Mouse (Mus musculus): ENCODE data around the gene Gosr2. TPM values are rescaled to one million over a fixed set of nuclear protein-coding genes. Genes with fewer than 3 reads are reported as not detected.
A peak's percentile ranks its signal among the peaks of the same experiment; 100 is the strongest.

Gene Gosr2
- polyA plus RNA-seq, 1 experiment from 2014 or later: 95.6 TPM

- 77% methylated on average over 10 of the region's 10 CpGs for WGBS
- Histone ChIP-seq H3K4me1 (peaks cover 24% of the 10 kb centered on the region), H3K27ac (replicated peaks) (no peak overlapping the region)
Measured at GRCm38 (mm10) chr11:103653359-103653965, 44.2 kb downstream of the Gosr2 start.

GRCm38 (mm10) chr11:103651426-103651825, 46.3 kb downstream of the Gosr2 start:
- DNase-seq (ENCODE audit: low spot score): no peak
- H3K27ac ChIP-seq (replicated peaks): no peak overlapping the region
- H3K4me3 ChIP-seq: no peak overlapping the region
- WGBS: 79% methylated on average over 6 of the region's 6 CpGs
- H3K27me3 ChIP-seq (ENCODE audit: low read depth, poor library complexity, severe bottlenecking): peaks cover 94% of the 10 kb centered on the region
- H3K36me3 ChIP-seq: no peaks in the 10 kb centered on the region
- peaks cover 30% of the 10 kb centered on the region for H3K4me1 ChIP-seq
- H3K9me3 ChIP-seq (replicated peaks): no peaks in the 10 kb centered on the region

More at GRCm38 (mm10) chr11:103653359-103653965, 44.2 kb downstream of the Gosr2 start:
- Histone ChIP-seq H3K36me3 (no peaks in the 10 kb centered on the region), H3K9me3 (replicated peaks) (no peaks in the 10 kb centered on the region), H3K27me3 (ENCODE audit: low read depth, poor library complexity, severe bottlenecking) (peaks cover 74% of the 10 kb centered on the region), H3K4me3 (no peak overlapping the region)
- no peak for DNase-seq (ENCODE audit: low spot score)

- H3K27me3 ChIP-seq (ENCODE audit: low read depth, poor library complexity, severe bottlenecking): peaks cover 88% of the 10 kb centered on the region
- WGBS: under 1% methylated on average over 37 of the region's 37 CpGs
- peak; percentile 37 for DNase-seq (ENCODE audit: low spot score)
- peaks cover 23% of the 10 kb centered on the region for H3K4me1 ChIP-seq
- H3K9me3 ChIP-seq (replicated peaks): no peaks in the 10 kb centered on the region
- H3K4me3 ChIP-seq: peak overlapping the region; percentile 49
- no peaks in the 10 kb centered on the region for H3K36me3 ChIP-seq
- no peak overlapping the region for H3K27ac ChIP-seq (replicated peaks)
Measured at GRCm38 (mm10) chr11:103649983-103650493, 47.7 kb downstream of the Gosr2 start.

GRCm38 (mm10) chr11:103649301-103649982, 48.3 kb downstream of the Gosr2 start, which contains the start of gene Rprml:
Rprml (plus strand) TSS chr11:103649570.
- Histone ChIP-seq H3K36me3 (no peaks in the 10 kb centered on the region), H3K4me3 (peak within 1 kb of the TSS; percentile 49), H3K9me3 (replicated peaks) (peaks cover 1% of the 10 kb centered on the region; the same call in 1 of the 2 replicates), H3K27me3 (ENCODE audit: low read depth, poor library complexity, severe bottlenecking) (peaks cover 82% of the 10 kb centered on the region), H3K4me1 (peaks cover 23% of the 10 kb centered on the region), H3K27ac (replicated peaks) (no peak within 1 kb of the TSS)
- 1% methylated on average over 71 of the region's 71 CpGs for WGBS
- DNase-seq (ENCODE audit: low spot score): peak; percentile 27

- H3K4me1 ChIP-seq: peaks cover 23% of the 10 kb centered on the region
- no peak overlapping the region for H3K4me3 ChIP-seq
- no peak overlapping the region for H3K27ac ChIP-seq (replicated peaks)
- 22% methylated on average over 7 of the region's 7 CpGs for WGBS
- peaks cover 74% of the 10 kb centered on the region for H3K27me3 ChIP-seq (ENCODE audit: low read depth, poor library complexity, severe bottlenecking)
- peaks cover 3% of the 10 kb centered on the region; the same call in 1 of the 2 replicates for H3K9me3 ChIP-seq (replicated peaks)
- no peaks in the 10 kb centered on the region for H3K36me3 ChIP-seq
- DNase-seq (ENCODE audit: low spot score): no peak
Measured at GRCm38 (mm10) chr11:103648656-103649055, 49.0 kb downstream of the Gosr2 start.

GRCm38 (mm10) chr11:103647921-103648620, 49.6 kb downstream of the Gosr2 start:
- Histone ChIP-seq H3K27ac (replicated peaks) (no peak overlapping the region), H3K36me3 (no peaks in the 10 kb centered on the region), H3K4me3 (no peak overlapping the region), H3K27me3 (ENCODE audit: low read depth, poor library complexity, severe bottlenecking) (peaks cover 69% of the 10 kb centered on the region), H3K9me3 (replicated peaks) (peaks cover 3% of the 10 kb centered on the region; the same call in 1 of the 2 replicates), H3K4me1 (peaks cover 23% of the 10 kb centered on the region)
- DNase-seq (ENCODE audit: low spot score): no peak
- 10% methylated on average over 11 of the region's 11 CpGs for WGBS

- 84% methylated on average over 6 of the region's 6 CpGs for WGBS
- DNase-seq (ENCODE audit: low spot score): no peak
- H3K27me3 ChIP-seq (ENCODE audit: low read depth, poor library complexity, severe bottlenecking): peaks cover 61% of the 10 kb centered on the region
- no peak overlapping the region for H3K4me3 ChIP-seq
- H3K4me1 ChIP-seq: peaks cover 23% of the 10 kb centered on the region
- no peaks in the 10 kb centered on the region for H3K36me3 ChIP-seq
- no peak overlapping the region for H3K27ac ChIP-seq (replicated peaks)
- peaks cover 3% of the 10 kb centered on the region; the same call in 1 of the 2 replicates for H3K9me3 ChIP-seq (replicated peaks)
Measured at GRCm38 (mm10) chr11:103646301-103646700, 51.4 kb downstream of the Gosr2 start.

GRCm38 (mm10) chr11:103645731-103646130, 52.0 kb downstream of the Gosr2 start:
- 83% methylated on average over 8 of the region's 8 CpGs for WGBS

GRCm38 (mm10) chr11:103643211-103643610, 54.5 kb downstream of the Gosr2 start:
- Histone ChIP-seq H3K27me3 (ENCODE audit: low read depth, poor library complexity, severe bottlenecking) (peaks cover 47% of the 10 kb centered on the region), H3K36me3 (no peaks in the 10 kb centered on the region), H3K4me1 (peaks cover 3% of the 10 kb centered on the region), H3K4me3 (no peak overlapping the region), H3K27ac (replicated peaks) (no peak overlapping the region), H3K9me3 (replicated peaks) (peaks cover 3% of the 10 kb centered on the region; the same call in 1 of the 2 replicates)
- DNase-seq (ENCODE audit: low spot score): no peak
- 83% methylated on average over 9 of the region's 9 CpGs for WGBS

More at GRCm38 (mm10) chr11:103645731-103646130, 52.0 kb downstream of the Gosr2 start:
- no peak overlapping the region for H3K27ac ChIP-seq (replicated peaks)
- H3K4me3 ChIP-seq: no peak overlapping the region
- peaks cover 3% of the 10 kb centered on the region; the same call in 1 of the 2 replicates for H3K9me3 ChIP-seq (replicated peaks)
- H3K36me3 ChIP-seq: no peaks in the 10 kb centered on the region
- peaks cover 61% of the 10 kb centered on the region for H3K27me3 ChIP-seq (ENCODE audit: low read depth, poor library complexity, severe bottlenecking)
- peaks cover 23% of the 10 kb centered on the region for H3K4me1 ChIP-seq
- DNase-seq (ENCODE audit: low spot score): no peak

GRCm38 (mm10) chr11:103639407-103639946, 58.2 kb downstream of the Gosr2 start:
- Histone ChIP-seq H3K36me3 (no peaks in the 10 kb centered on the region), H3K27me3 (ENCODE audit: low read depth, poor library complexity, severe bottlenecking) (peaks cover 27% of the 10 kb centered on the region), H3K9me3 (replicated peaks) (peaks cover 2% of the 10 kb centered on the region; the same call in 1 of the 2 replicates), H3K4me1 (no peaks in the 10 kb centered on the region), H3K4me3 (peak overlapping the region; percentile 32), H3K27ac (replicated peaks) (no peak overlapping the region)
- WGBS: 7% methylated on average over 10 of the region's 10 CpGs
- DNase-seq (ENCODE audit: low spot score): peak; percentile 72

- Histone ChIP-seq H3K9me3 (replicated peaks) (no peaks in the 10 kb centered on the region), H3K4me1 (no peaks in the 10 kb centered on the region), H3K27ac (replicated peaks) (no peak within 1 kb of the TSS), H3K4me3 (peak within 1 kb of the TSS; percentile 32), H3K27me3 (ENCODE audit: low read depth, poor library complexity, severe bottlenecking) (peaks cover 27% of the 10 kb centered on the region), H3K36me3 (no peaks in the 10 kb centered on the region)
- 76% methylated on average over 3 of the region's 3 CpGs for WGBS
- DNase-seq (ENCODE audit: low spot score): no peak
Measured at GRCm38 (mm10) chr11:103638790-103639189, 58.9 kb downstream of the Gosr2 start, which contains the start of gene Lyzl6. Lyzl6 (minus strand) TSS chr11:103638890.

GRCm38 (mm10) chr11:103636261-103636660, 61.4 kb downstream of the Gosr2 start:
- Histone ChIP-seq H3K27ac (replicated peaks) (no peak overlapping the region), H3K4me3 (no peak overlapping the region), H3K36me3 (no peaks in the 10 kb centered on the region), H3K9me3 (replicated peaks) (no peaks in the 10 kb centered on the region), H3K27me3 (ENCODE audit: low read depth, poor library complexity, severe bottlenecking) (peaks cover 17% of the 10 kb centered on the region), H3K4me1 (no peaks in the 10 kb centered on the region)
- 84% methylated on average over 6 of the region's 6 CpGs for WGBS
- no peak for DNase-seq (ENCODE audit: low spot score)

Measured in midbrain, embryonic 10.5 days (tissue).